Mouse (Mus musculus): ENCODE measurements at regions not wholly inside any gene's neighbourhood (a gene's known extent, or its start where the extent isn't known, plus 50 kb on each side); places are given as distances from the start of the nearest gene placed in this dataset.

DNA sequence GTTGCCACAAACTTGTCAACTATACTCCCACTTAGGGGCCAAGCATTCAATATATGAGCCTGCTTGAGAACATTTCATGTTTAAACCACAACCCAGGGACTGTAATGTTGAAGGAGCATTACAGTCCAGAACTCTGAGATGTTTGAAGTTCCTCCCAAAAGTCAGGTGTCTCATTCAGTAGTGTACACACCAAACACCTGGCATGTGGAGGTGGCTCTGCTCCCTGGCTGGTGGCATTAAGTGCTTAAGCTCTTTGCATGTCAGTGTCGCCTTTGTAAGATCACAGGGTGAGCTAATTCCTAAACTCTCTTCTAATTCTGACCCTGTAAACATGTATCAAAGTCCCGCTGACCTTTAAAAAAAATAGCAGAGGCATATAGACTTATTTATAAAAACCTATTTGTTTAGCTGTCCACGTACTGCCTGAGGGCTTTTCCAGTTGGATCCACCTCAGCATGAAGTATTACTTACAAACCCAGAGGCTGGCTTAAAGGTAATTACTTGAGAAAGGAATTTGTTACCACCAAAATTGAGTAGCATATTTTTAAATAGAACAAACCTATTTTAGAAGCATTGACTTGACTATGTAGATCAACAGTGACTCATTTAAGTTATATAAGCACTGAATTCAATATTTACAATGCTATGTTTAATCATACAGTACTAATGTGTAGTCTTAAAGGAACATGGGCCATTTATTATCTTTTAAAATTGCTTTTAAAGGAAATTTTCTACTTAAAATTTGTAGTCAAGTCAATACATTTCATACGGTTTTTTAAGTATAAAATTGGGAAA is 276.3 kb upstream of the Fermt1 start:
- no peak for DNase-seq (ENCODE audit: low spot score)

DNA sequence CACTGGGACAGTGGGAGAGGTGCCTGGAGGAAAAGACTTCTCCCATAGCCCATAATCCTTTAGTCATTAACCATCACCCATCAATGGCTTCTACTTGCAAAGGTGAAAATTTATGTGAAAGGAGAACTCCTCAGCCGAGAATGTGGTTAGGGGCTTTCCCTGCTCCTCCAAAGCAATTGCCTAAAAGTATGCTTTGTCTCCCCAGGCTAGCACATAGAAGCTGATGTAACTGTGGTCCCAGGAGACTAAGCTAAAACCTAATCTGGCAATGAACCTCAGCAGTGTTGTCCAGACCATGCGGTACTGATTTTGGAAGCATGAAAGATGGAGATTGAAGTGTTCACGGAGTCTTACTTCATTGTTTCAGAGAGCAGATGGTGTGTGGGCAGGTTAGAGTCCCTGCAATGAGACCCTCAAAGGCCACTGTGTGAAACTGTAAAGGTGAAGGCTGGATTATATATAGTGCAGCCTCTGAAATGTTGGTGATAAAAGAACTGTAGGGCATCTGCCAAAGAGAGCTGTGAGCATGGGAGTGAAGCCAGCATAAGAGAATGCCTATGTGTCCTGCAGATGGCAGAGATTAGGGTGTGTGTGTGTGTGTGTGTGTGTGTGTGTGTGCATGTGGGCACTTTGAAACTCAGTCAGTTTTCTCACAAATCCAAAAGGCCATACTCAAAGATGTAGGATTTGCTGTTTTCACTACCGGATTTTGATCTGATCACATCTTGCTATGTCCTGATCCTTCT is 289.6 kb upstream of the Fermt1 start:
- peak; percentile 4 for DNase-seq (ENCODE audit: low spot score)

DNA sequence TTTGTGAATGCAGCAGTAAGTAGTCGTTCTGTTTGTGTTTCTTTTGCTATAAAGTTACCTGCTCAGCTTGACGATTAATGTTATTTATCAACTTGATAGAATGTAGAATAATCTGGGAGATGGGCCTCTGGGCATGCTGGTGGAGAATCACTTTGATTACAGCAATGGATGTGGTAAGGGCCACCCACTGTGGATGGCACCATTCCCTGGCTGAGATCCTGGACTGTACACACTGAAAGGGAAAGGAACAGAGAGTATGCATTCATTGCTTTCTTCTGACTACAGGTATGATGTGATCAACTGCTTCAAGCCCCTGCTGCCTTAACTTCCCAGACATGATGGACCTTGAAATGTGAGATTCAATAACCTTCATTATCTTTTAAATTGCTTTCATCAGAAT is 299.8 kb upstream of the Bmp2 start:
- DNase-seq (ENCODE audit: low spot score) = no peak

DNA sequence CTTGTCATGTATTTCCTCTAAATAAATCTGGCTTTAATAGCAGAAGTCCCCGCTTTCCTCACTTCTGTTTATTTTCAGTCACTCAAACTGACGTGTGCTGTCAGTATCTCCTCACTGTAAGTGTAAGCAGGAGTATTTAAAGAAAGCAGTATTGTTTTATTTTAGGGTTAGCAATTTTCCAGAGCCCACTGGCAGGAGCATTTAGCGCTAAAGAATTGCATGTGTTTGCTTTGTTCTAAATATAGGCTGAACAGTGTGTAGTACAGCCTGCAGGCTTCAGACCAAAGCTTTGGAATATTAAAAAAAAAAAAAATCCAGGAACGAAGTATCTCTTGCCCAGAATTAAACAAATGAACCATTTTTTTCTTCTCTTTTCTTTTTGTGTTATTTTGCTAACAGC is 277.5 kb upstream of the Bmp2 start:
- DNase-seq (ENCODE audit: low spot score) = no peak

DNA sequence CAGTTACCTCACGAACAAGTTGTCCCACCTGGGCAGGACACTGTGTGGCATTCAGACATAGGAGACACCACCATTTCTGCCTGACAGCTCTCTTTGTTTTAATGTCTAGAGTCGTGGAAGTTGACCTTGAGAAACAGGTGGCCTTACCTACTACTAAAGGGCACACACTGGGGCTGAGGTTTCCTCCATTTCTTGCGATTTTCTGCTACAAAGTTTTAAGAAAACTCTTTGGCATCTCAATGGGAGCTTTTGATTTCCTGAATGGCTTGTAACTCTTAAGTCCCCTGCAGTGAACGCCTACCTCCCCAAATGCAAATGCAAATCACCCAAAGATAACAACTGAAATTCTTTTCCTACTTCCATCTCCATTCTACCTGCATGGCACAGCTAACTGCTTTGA is 273.4 kb upstream of the Bmp2 start:
- no peak for DNase-seq (ENCODE audit: low spot score)

DNA sequence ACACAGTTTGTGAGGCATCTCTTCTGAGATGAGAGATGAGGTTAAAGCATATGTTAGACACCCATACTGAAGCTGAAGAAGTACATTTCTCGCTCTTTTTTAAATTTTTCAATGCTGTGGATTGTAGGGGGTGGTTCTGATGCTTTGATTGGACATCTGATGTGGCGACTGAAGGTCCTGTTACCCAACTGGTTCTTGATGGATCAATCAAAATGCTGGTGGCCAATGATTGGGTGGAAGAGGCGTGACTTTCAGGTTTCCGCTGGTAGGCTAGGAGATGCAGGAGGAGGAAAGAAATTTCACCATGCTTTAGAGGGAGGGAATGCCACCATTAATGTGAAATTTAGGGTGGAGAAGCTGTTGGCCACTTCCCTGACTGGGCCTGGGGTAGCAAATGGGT is 272.7 kb upstream of the Bmp2 start:
- no peak for DNase-seq (ENCODE audit: low spot score)

DNA sequence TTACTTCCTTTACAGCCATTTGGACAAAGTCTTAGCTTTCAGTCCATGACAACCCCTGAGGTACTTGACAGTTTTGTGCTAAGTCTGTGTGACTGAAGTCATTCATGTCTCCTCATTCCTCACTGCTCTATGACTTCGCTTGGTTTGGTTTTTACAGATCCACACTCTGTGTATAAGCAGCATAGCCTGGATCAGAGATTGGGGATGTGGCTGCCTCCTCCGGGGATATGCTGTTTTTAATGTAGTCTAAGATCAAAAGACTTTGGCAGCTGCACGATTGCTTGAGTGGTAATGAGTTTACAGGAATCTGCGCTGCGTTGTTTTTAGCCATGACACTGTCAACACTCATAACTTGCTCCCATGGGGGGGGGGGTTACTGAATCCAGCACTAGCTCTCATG is 269.3 kb upstream of the Bmp2 start:
- no peak for DNase-seq (ENCODE audit: low spot score)

DNA sequence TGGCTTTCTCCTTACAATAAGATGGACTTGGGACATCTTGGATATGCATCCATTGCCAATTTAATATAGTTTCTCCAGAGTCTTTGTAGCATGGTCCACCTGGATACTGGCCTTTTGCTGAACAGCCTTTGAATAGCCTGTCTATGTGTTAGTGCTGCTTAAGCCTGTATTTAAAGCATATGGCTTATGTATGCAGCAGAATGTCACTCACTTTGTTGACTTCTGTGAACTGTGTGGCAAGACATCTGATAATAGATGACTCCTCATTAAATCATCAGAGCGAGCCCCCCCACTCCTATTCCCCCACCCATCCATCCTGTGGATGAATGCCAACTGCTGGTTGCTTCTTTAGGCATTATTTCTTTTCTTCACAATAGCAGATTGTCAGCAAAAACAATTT is 268.2 kb upstream of the Bmp2 start:
- no peak for DNase-seq (ENCODE audit: low spot score)

DNA sequence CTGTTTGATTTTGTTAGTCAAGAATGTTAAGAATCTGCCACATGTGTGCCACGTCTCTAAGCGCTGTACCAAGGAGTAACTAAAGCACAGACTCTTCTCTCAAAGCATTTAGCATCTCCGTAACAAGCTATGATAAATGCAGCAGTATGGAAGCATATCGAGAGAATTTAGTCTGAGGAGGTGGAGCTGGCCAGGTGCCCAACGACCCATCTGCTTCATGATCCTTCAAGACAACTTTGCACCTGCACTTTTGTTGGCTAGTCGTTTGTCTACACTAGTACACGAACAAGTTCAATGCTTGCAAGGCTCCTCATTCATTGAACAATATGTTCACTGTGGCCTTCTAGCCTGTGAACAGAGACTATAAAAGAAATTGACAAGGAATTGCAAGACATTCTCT is 257.8 kb upstream of the Bmp2 start:
- DNase-seq (ENCODE audit: low spot score) = no peak

DNA sequence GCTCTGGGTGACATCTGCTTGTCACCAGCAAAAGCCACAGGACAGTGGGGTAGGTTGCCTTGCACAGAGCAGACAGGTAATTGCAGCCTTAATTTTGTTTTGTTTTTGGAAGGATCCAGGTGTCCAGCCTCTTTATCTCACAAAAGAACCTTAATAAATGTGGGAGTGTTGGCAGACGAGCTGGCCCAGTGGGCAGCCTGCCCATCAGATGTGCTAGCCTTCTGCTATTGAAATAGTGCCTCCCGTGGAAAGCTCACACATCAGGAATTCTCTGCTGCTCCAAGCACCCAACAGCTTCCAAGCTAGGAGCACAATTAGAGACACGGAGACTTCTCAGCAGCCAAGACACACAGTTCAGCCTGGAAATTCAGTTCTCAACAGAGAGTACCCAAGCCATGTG is 246.0 kb upstream of the Bmp2 start:
- DNase-seq (ENCODE audit: low spot score) = no peak

DNA sequence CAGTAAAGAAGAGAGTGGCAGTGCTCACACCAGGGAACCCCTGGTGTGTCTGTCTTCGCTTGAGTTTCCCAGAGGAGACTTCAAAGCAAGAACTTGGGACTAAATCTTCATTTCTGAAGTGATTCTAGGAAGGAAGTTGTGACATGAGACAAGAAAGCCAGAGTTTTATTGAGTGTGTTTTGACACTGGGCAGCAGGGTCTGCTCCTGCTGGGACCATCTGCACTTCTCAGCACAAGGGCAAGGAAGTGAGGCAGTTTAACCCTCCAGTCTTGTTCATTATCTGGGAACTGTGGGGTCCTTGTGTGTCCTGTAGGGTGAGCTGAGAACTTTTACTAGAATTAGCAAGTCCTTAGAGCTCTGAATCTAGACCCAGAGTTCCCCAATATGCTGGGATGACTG is 241.0 kb upstream of the Bmp2 start:
- no peak for DNase-seq (ENCODE audit: low spot score)

DNA sequence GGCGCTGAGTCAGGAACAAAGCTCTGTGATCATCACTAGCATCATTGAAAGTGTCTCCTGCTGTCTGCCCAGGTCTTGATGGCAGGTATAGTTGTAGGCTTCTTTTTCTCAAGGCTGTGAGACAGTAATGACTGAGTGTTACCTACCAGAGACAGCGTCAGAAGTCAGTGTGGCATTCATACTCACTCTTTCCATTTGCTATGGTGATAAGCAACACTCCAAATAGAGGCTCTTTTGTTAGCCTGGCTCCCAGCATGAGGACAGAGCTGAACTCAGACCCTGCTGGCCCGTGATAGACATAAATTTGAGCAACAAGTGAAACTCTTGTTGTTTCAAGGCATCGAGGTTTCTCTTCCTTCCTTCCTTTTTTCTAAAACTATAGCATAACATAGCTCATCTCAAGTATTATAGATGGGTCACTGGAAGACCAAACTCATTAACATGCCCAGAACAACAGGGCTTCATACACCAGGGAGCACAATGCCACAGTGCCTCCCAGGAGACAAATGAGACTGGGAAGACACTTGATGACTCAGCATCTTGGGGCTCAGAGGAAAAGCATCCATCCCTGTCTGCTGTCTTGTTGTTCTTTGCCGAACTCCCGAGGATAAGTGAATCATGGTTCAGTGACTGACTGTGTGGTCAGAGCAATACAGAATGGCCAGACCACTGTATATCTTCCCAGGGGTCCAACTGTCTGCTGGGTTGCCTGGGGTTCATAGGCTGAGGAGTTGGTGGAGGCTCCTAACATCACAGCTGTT is 225.5 kb upstream of the Bmp2 start:
- no peak for DNase-seq (ENCODE audit: low spot score)

DNA sequence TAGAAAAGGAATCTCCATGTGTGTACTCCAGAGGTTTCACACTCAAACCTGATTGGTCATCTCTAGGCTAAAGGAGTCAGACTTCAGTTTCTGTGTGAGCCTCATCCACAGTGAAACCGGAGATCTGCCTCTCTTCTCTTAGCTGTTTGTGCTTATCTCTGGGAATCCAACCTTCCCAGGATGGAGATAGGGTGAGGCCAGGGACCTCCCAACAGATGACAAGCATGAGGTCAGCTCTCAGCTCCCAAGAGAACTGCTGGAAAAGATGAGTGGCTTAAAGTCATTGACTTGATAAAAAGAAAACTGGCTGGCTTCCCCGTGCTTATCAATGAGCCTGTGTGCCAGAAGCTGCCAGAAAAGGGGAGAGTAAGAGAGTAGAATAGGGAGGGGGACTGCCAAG is 224.3 kb upstream of the Bmp2 start:
- DNase-seq (ENCODE audit: low spot score) = no peak

DNA sequence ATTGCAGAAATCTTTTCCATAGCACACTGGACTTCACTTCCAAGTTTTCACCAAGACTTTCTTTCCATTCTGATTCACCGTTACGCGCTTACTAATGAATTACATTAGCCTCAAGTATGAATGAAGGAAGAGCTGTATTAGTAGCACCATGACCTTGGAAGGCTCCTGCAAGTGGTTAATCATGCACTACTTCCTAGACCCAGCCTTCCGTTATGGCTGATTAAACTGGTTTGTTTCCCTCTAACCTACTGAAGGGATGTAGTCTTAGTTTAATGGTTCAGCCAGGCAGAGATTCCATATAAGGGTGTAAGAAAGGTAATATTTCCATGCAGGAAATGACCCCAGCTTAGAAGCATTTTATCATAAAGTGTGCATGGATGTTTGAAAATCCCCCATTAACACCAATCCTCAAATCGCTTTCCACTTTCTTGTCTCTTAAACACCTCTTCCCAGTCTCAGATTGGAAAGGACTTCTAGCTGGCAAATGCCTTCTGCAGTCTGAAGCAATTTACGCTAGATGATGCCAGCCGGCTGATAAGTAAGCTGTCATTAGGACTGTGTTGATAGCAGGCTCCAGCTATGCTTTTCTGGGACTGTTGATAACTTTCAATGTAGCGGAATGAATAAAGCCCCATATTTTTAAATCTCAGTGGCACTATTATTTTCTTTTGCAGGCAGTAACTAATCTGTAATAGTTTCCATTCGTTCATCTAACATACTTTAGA is 215.6 kb upstream of the Bmp2 start:
- no peak for DNase-seq (ENCODE audit: low spot score)

DNA sequence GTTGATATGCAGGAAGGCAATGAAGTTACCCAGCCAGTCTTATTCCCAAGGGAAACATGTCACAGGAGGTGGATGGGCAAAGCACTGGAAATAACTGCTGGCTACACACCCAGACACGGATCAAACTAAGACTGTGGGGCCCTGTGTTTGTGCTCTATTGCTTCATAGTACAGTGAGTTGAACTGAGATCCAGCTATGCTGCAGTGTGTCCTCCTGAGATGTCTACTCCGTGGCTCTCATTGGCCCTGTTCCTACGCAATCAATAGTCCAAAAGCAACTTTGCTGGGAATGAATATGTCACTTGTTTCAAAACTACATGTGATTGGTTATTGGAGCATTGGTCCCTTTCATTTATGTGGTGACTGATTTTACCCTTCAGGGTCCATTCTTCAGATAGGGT is 213.8 kb upstream of the Bmp2 start:
- DNase-seq (ENCODE audit: low spot score) = no peak

DNA sequence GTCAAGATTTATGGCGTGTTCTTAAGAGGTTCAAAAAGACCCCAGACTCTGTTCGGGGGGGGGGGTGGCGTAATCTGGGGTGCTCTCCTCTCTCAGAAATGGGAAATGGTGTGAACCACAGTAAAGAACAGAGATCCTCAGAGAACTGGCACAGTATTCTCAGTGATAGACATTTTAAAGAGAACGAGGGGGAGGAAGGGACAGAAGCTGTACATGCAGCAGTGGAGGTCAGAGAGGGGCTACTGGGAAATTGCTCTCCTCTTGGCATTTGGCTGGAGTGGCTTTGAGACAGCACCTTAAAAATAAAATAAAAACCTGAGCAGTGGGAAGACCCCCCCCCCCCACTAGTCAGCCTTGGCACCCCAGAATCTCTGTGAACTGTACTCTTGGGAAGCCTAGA is 210.6 kb upstream of the Bmp2 start:
- no peak for DNase-seq (ENCODE audit: low spot score)

DNA sequence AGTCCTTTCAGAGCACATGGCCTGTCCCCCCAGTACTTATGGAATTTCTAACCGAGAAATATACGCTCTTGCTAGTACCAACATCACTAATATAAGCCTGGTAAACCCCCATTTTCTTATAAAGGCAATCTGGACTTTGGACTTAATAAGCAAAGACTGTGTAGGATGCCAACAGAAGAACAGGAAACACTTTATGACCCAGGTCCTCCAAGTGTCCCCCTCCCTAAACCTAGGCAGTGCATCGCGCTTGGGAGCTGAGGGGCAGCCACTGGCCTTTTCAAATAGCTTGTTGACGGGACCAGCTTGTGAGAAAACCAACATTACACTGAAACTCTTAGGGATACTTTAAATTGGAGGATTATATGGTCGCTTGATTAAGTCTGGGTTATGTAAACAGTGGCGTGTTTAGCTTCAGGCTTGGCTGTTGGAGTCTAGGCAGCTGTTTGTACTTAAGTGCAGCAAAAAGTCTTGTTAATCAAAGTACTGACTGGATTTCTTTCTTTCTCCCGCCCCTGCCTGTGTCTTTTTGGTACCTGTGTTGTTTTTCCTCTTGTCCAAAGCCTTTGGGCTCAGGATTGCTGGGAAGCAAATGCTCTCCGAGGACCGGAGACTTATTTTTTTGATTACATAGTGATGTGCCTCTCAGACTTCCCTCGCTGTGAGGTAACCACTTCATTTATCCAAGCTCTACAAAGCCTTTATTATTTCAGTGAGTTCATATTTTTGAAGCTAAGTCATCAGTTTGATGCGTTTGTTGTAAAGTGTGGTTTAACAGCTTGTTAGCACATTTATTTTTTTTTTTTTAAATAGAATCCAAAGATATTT is 205.8 kb upstream of the Bmp2 start:
- no peak for DNase-seq (ENCODE audit: low spot score)

DNA sequence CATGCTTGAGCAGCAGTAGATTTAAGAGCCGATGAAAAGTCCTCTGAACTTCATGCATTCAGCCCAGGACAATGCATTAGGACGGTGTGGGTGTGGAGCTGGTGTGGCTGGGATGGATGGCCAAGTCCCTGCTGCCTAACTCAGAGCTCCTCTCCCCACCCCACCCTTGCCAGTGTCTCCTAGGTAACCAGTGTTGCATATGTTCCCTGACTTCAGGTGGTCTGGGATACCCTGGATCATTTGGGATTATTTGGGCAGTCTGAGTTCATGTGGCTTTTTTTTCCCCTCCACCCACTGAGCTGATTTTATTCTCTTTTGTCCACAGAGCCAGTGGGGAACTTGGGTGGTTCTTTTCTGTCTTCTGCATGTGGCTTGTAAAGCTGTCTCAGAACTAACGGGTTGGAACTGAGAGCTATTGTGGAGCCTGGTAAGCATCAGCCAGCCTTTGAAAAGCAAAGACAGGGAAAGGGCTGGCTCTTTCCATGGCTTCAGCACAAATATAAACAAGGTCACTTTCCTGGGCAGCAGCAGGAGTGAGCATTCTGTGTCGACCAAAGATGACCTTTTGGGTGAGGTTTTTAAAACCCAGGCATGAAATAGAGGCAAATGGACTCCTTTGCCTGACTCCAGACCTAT is 205.1 kb upstream of the Bmp2 start:
- no peak for DNase-seq (ENCODE audit: low spot score)

DNA sequence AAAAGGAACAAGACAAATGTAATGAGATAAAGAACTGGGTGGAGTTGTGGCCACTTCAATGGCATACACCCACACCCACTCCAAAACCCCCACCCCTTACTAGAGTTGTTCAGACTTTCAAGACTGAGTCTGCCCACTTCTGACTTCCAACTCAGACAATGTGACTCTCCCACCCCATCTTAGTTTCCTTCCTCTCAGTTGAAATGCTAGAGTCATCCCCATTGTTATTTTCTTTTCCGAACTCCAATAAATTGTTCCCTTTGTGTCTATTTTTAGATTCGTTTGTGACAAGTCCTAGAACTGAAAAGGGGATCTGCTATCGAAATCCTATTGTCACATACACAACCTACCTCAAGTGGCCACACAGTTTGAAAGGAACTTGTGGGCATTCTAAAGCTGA is 200.7 kb upstream of the Bmp2 start:
- no peak for DNase-seq (ENCODE audit: low spot score)

DNA sequence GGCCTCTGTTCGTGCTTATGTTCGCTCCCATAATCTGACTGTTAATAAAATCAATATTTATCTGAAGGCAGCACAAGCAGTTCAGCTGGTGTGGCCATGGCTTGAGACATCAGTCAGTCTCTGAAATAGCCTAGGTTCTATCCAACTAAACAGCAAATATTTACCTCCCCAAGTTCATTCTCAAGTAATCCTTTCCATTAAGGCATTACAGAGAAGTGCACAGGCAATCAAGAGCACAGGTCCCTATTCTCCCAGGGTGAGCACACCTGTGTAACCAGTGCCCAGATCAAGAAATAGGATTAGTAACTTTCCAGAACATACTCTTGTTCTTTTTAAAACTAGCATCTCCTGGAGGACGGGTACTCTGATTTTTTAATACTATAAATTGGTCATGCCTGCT is 199.2 kb upstream of the Bmp2 start:
- no peak for DNase-seq (ENCODE audit: low spot score)
